Mouse (Mus musculus) kidney, embryonic 16.5 days (tissue): ENCODE results near the gene Gm9913. TPM values are rescaled to one million over a fixed set of nuclear protein-coding genes. Genes with fewer than 3 reads are reported as not detected.

Experiments
- ATAC-seq: fragments of 200-750 bp; cut with Nextera tagmentation; 2 replicates; pipeline ENCODE4 v1.8.0; 2017; ENCODE audit warnings: moderate TSS enrichment; ENCODE audit not compliant: low FRiP score, low TSS enrichment
- H3K27ac ChIP-seq: fragments of 300-500 bp; sonication (generic); 2 replicates; pipeline ENCODE4 v1.5.1; 2014; ENCODE audit warnings: low read length
- H3K27me3 ChIP-seq: fragments of 300-500 bp; sonication (generic); 2 replicates; pipeline ENCODE4 v1.6.1; 2014; ENCODE audit warnings: low read length, control low read depth, mixed read lengths; ENCODE audit not compliant: insufficient read depth
- H3K36me3 ChIP-seq: fragments of 300-500 bp; sonication (generic); 2 replicates; pipeline ENCODE4 v1.6.1; 2014; ENCODE audit warnings: low read length, control low read depth, mixed read lengths; ENCODE audit not compliant: insufficient read depth
- H3K4me1 ChIP-seq: fragments of 300-500 bp; sonication (generic); 2 replicates; pipeline ENCODE4 v1.6.1; 2014; ENCODE audit warnings: low read length, control low read depth, mixed read lengths; ENCODE audit not compliant: insufficient read depth
- H3K4me2 ChIP-seq: fragments of 300-500 bp; sonication (generic); replicated peaks from 2 replicates; pipeline ENCODE4 v1.6.1; 2014; ENCODE audit warnings: low read depth, low read length
- H3K4me3 ChIP-seq: fragments of 300-500 bp; sonication (generic); 2 replicates; pipeline ENCODE4 v1.5.1; 2014; ENCODE audit warnings: mild to moderate bottlenecking, low read length
- H3K9ac ChIP-seq: fragments of 300-500 bp; sonication (generic); replicated peaks from 2 replicates; pipeline ENCODE4 v1.6.1; 2014; ENCODE audit warnings: low read length
- H3K9me3 ChIP-seq: fragments of 300-500 bp; sonication (generic); 2 replicates; pipeline ENCODE4 v1.6.1; 2016; ENCODE audit warnings: low read length, control low read depth
- WGBS: fragments of 180-500 bp; shearing (Covaris S2); extraction: QIAGEN DNeasy Blood & Tissue Kit; methylation state at CpG from one replicate; pipeline ENCODE4 v1.1.7; 2014; 5-methylcytosine and 5-hydroxymethylcytosine counted together
- polyA plus RNA-seq: library from polyadenylated mRNA; unstranded; fragments of >200 nt; fragmentation: Nextera tagmentation; extraction: Ambion mirVana; gene quantifications from 2 replicates; pipeline ENCODE4 v1.2.1, GENCODE M21; 2015

Gene Gm9913
- polyA plus RNA-seq, 1 experiment from 2014 or later, result 0.22 TPM

- no peaks in the 10 kb centered on the region for H3K27me3 ChIP-seq
- WGBS, result 96% methylated on average over 2 of the region's 2 CpGs
- peaks cover 10% of the 10 kb centered on the region; the same call in 1 of the 2 replicates for H3K4me1 ChIP-seq
- H3K27ac ChIP-seq, result no peak overlapping the region
- no peak for ATAC-seq
- no peak overlapping the region for H3K4me3 ChIP-seq
- H3K9me3 ChIP-seq, result no peaks in the 10 kb centered on the region
- no peak overlapping the region for H3K4me2 ChIP-seq
- H3K36me3 ChIP-seq, result 0 out of 2 replicates have a peak, but pooled peaks cover 2% of the 10 kb centered on the region
- H3K9ac ChIP-seq, result no peak overlapping the region
These were observed 10.6 kb upstream of the Gm9913 start for GRCm38 (mm10) chr2:125494291-125494690.

GRCm38 (mm10) chr2:125494831-125495812, 9.8 kb upstream of the Gm9913 start:
- Histone ChIP-seq H3K36me3 (0 out of 2 replicates have a peak, but pooled peaks cover 2% of the 10 kb centered on the region), H3K27me3 (no peaks in the 10 kb centered on the region), H3K4me3 (no peak overlapping the region), H3K9me3 (no peaks in the 10 kb centered on the region), H3K4me1 (peaks cover 10% of the 10 kb centered on the region; the same call in 1 of the 2 replicates), H3K9ac (no peak overlapping the region), H3K27ac (no peak overlapping the region), H3K4me2 (no peak overlapping the region)
- ATAC-seq, result no peak
- 78% methylated on average over 20 of the region's 20 CpGs for WGBS

- no peak overlapping the region for H3K4me3 ChIP-seq
- 88% methylated on average over 5 of the region's 5 CpGs for WGBS
- ATAC-seq, result no peak
- no peaks in the 10 kb centered on the region for H3K9me3 ChIP-seq
- H3K4me1 ChIP-seq, result peaks cover 10% of the 10 kb centered on the region; the same call in 1 of the 2 replicates
- H3K9ac ChIP-seq, result no peak overlapping the region
- H3K27ac ChIP-seq, result no peak overlapping the region
- H3K36me3 ChIP-seq, result 0 out of 2 replicates have a peak, but pooled peaks cover 2% of the 10 kb centered on the region
- H3K4me2 ChIP-seq, result no peak overlapping the region
- no peaks in the 10 kb centered on the region for H3K27me3 ChIP-seq
These were observed 8.2 kb upstream of the Gm9913 start for GRCm38 (mm10) chr2:125496696-125497095.

- H3K9ac ChIP-seq, result no peak overlapping the region
- H3K4me2 ChIP-seq, result no peak overlapping the region
- ATAC-seq, result no peak
- no peak overlapping the region for H3K4me3 ChIP-seq
- no peak overlapping the region for H3K27ac ChIP-seq
- H3K36me3 ChIP-seq, result 0 out of 2 replicates have a peak, but pooled peaks cover 2% of the 10 kb centered on the region
- H3K9me3 ChIP-seq, result no peaks in the 10 kb centered on the region
- H3K4me1 ChIP-seq, result no peaks in the 10 kb centered on the region
- 91% methylated on average over 7 of the region's 7 CpGs for WGBS
- H3K27me3 ChIP-seq, result no peaks in the 10 kb centered on the region
These were observed 6.7 kb upstream of the Gm9913 start for GRCm38 (mm10) chr2:125498216-125498615.

- no peaks in the 10 kb centered on the region for H3K36me3 ChIP-seq
- no peaks in the 10 kb centered on the region for H3K27me3 ChIP-seq
- no peak for ATAC-seq
- H3K9ac ChIP-seq, result no peak overlapping the region
- no peak overlapping the region for H3K27ac ChIP-seq
- no peaks in the 10 kb centered on the region for H3K9me3 ChIP-seq
- no peak overlapping the region for H3K4me3 ChIP-seq
- no peak overlapping the region for H3K4me2 ChIP-seq
- H3K4me1 ChIP-seq, result peaks cover 10% of the 10 kb centered on the region
These were observed 3.4 kb upstream of the Gm9913 start for GRCm38 (mm10) chr2:125501526-125501925.

DNA sequence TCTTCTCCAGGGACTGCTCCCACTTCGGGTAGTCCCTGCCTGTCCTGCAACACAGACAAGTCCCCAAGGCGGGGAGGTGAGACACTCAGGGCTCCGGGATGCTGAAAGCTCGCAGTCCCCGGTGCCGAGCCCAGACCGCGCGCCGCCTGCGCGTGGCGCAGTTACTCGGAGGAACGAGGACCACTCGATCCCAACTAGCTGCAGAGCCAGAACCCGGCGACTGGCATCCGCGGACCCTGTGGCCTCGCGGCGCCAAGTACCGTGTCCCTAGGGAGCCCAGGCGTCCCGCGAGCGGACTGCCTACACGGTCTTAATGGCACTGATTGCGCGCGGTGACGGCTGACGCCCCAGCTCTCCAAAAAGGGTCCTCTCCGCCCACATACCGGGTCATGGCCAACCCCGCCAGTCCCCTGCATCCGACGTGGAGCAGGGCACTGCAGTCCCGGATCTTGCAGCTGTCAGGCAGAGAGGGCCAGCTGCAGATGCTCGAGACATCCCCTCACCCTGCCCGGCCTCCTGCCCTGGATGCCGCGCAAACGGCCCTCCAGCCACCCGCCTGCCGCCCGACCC, 942 bp downstream of the Gm9913 start:
- H3K4me1 ChIP-seq, result peaks cover 16% of the 10 kb centered on the region
- 0% methylated on average over 48 of the region's 48 CpGs for WGBS
- ATAC-seq, result peak; percentile 86

GRCm38 (mm10) chr2:125506316-125507054, 1.6 kb downstream of the Gm9913 start:
- 2% methylated on average over 37 of the region's 37 CpGs for WGBS
- H3K4me3 ChIP-seq, result peak overlapping the region; percentile 54
- peaks cover 16% of the 10 kb centered on the region for H3K4me1 ChIP-seq
- H3K4me2 ChIP-seq, result peak overlapping the region; percentile 77
- ATAC-seq, result peak; percentile 91
- H3K9ac ChIP-seq, result peak overlapping the region; percentile 77
- H3K9me3 ChIP-seq, result no peaks in the 10 kb centered on the region
- no peaks in the 10 kb centered on the region for H3K36me3 ChIP-seq
- H3K27ac ChIP-seq, result peak overlapping the region; percentile 74
- H3K27me3 ChIP-seq, result peaks cover 9% of the 10 kb centered on the region; the same call in 1 of the 2 replicates

More for the DNA sequence above, 942 bp downstream of the Gm9913 start:
- H3K36me3 ChIP-seq, result no peaks in the 10 kb centered on the region
- peak overlapping the region; percentile 54 for H3K4me3 ChIP-seq
- H3K9ac ChIP-seq, result peak overlapping the region; percentile 77
- H3K27ac ChIP-seq, result peak overlapping the region; percentile 74
- H3K27me3 ChIP-seq, result peaks cover 9% of the 10 kb centered on the region; the same call in 1 of the 2 replicates
- H3K9me3 ChIP-seq, result no peaks in the 10 kb centered on the region
- peak overlapping the region; percentile 77 for H3K4me2 ChIP-seq

DNA sequence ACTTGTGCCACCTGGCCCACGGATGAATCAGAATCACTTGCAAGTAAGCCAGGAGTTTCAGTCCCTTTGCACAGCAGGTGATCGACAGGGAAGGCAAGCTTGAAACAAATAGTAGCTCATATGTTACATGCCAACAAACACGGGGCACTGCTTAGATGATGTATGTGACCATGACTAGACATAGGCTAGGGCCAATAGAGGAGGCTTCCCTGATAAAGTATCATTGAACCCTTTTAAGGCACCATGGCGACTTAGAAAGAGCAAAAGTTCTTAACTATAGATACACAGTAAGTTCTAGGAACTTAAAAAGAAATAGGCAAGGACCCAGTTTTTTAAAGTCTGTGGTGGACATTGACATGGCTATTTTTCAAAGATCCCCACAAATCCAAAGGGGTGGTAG, 3.0 kb downstream of the Gm9913 start, which contains the start of gene Fbn1:
Fbn1 (minus strand) TSS at position 101 of the 400 bp plus-strand sequence.
- peak within 1 kb of the TSS; percentile 74; the same call in 1 of the 2 replicates for H3K27ac ChIP-seq
- peak within 1 kb of the TSS; percentile 77 for H3K4me2 ChIP-seq
- no peaks in the 10 kb centered on the region for H3K9me3 ChIP-seq
- H3K36me3 ChIP-seq, result no peaks in the 10 kb centered on the region
- ATAC-seq, result no peak
- H3K27me3 ChIP-seq, result peaks cover 9% of the 10 kb centered on the region; the same call in 1 of the 2 replicates
- H3K9ac ChIP-seq, result peak within 1 kb of the TSS; percentile 77
- H3K4me1 ChIP-seq, result peaks cover 16% of the 10 kb centered on the region
- H3K4me3 ChIP-seq, result peak within 1 kb of the TSS; percentile 54
- WGBS, result 90% methylated on average over 4 of the region's 4 CpGs

DNA sequence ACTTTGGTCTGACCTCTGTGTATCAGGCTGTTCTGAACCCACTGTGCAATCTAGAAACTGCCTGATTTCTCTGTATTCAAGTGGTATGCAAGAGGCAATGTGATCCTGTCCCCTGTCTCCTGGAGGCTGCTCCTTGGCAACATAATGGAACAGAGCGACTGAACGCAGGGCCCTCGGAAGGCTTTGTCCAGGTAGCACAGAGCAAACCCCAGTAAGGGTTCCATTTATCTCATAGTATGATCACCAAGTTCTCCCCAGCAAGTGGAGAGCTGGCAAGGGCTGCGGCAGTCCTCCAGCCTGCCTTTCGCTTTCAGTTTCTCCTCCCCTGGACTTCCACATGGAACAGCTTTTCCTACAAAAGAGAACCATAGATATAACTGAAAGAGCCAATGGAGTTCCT, 3.5 kb downstream of the Gm9913 start:
- 98% methylated on average over 5 of the region's 5 CpGs for WGBS

More for the DNA sequence above, 3.5 kb downstream of the Gm9913 start:
- Histone ChIP-seq H3K36me3 (no peaks in the 10 kb centered on the region), H3K9me3 (no peaks in the 10 kb centered on the region), H3K4me2 (no peak overlapping the region), H3K4me1 (peaks cover 16% of the 10 kb centered on the region), H3K9ac (no peak overlapping the region), H3K27ac (no peak overlapping the region), H3K4me3 (no peak overlapping the region), H3K27me3 (peaks cover 9% of the 10 kb centered on the region; the same call in 1 of the 2 replicates)
- ATAC-seq, result no peak
